Mouse (Mus musculus): Measurements from ENCODE around the gene Dtl. TPM values are rescaled to one million over a fixed set of nuclear protein-coding genes. Genes with fewer than 3 reads are reported as not detected.

Gene Dtl
- polyA plus RNA-seq, 1 experiment from 2014 or later = 12.7 TPM

DNA sequence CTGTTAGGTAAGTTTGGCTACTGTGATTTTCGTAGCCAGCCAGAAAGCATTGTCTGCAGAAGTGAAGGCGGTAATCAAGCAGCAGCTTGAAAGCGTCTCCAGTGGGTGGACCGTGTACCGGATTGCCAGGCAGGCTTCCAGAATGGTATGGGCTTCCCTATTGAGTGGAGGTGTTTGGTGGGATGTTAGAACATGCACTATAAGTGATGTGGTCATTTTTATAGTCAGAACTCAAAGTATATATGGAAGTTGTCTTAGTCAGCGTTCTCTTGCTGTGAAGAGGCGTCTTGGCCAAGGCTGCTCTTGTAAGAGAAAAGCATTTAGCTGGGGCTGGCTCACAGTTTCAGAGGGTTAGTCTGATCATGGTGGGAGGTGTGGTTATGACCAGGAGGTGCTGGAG, 35.0 kb upstream of the Dtl start:
- no peak for TF ChIP-seq CTCF (IDR thresholded peaks at IDR 0.05)
- ChIA-PET CTCF (no interaction called here), POLR2A (interaction anchor here (1.2 kb wide), 1 partner anchor 15 kb away, joined by 3 read pairs; no protein-coding TSS in a partner anchor)
- in situ Hi-C loops (cut with MboI; ENCODE audit: low pct_unique_long_range_greater_than_20kb) = no loop called here
- no peaks in the 10 kb centered on the region for H3K27me3 ChIP-seq
- no peak for ATAC-seq
- no peak for DNase-seq (ENCODE audit: low read depth, low spot score)

GRCm38 (mm10) chr1:191609578-191609977, 34.2 kb upstream of the Dtl start:
- ATAC-seq (no peak), DNase-seq (ENCODE audit: low read depth, low spot score) (no peak)
- in situ Hi-C loops (cut with MboI; ENCODE audit: low pct_unique_long_range_greater_than_20kb) = no loop called here
- ChIA-PET POLR2A (interaction anchor here (0.6 to 1.2 kb wide), 2 partner anchors 10 to 14 kb away, joined by 3 to 4 read pairs; no protein-coding TSS in a partner anchor), CTCF (interaction anchor here (1.1 kb wide), 1 partner anchor 16 kb away, joined by 3 read pairs; no protein-coding TSS in a partner anchor)
- no peaks in the 10 kb centered on the region for H3K27me3 ChIP-seq
- no peak for TF ChIP-seq CTCF (IDR thresholded peaks at IDR 0.05)

DNA sequence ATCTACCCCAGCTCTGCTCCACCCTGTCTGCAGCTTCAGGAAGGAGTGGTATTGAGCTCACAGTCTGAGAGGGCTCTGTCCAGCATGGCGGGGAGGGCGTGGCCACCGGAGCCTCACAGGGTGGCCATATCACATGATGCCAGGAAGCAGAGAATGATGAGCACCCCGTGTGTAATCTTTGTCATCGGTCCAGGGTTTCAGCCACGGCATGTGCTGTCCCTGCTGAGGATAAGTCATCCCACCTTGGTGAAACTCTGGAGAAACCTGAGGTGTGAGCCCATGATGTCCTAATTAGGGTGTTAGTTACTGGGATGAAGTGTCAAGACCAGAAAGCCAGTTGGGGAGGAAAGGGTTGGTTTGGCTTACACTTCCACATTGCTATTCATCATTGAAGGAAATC, 33.7 kb upstream of the Dtl start:
- in situ Hi-C loops (cut with MboI; ENCODE audit: low pct_unique_long_range_greater_than_20kb) = no loop called here
- DNase-seq (ENCODE audit: low read depth, low spot score) = no peak
- ChIA-PET CTCF (interaction anchor here (1.1 kb wide), 1 partner anchor 16 kb away, joined by 3 read pairs; no protein-coding TSS in a partner anchor), POLR2A (interaction anchor here (0.7 to 1.2 kb wide), 2 partner anchors 10 to 14 kb away, joined by 3 read pairs; no protein-coding TSS in a partner anchor)
- TF ChIP-seq CTCF (IDR thresholded peaks at IDR 0.05) = no peak
- ATAC-seq = no peak
- H3K27me3 ChIP-seq = no peaks in the 10 kb centered on the region

DNA sequence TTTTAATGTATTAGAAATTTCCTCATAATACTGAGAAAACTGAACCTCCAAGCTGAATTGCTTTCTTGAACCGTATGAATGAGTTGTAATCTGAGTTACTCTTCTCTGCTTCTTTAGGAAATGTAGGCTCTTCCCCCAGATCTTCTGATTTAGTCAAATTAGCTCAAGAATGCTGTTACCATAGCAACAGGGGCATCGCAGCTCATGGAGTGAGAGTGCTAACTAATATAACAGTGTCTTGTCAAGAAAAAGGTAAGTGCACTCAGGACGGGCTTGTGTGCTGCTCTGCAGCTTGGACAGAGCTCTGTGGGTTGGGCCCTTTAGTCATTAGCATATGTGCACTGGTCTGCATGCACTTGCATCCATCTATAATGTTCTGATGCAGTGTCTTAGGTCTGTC, 29.3 kb upstream of the Dtl start:
- no peak for TF ChIP-seq CTCF (IDR thresholded peaks at IDR 0.05)
- in situ Hi-C loops (cut with MboI; ENCODE audit: low pct_unique_long_range_greater_than_20kb) = no loop called here
- no peaks in the 10 kb centered on the region for H3K27me3 ChIP-seq
- POLR2A ChIA-PET = interaction anchor here (0.5 to 1.2 kb wide), 2 partner anchors 115 to 182 kb away, joined by 3 to 5 read pairs; no protein-coding TSS in a partner anchor
- ATAC-seq (no peak), DNase-seq (ENCODE audit: low read depth, low spot score) (no peak)
- CTCF ChIA-PET = interaction anchor here (1.1 to 1.9 kb wide), 3 partner anchors 9 to 14 kb away, joined by 4 to 5 read pairs (median 4); no protein-coding TSS in a partner anchor

- no peak for DNase-seq (ENCODE audit: low read depth, low spot score)
- no peaks in the 10 kb centered on the region for H3K27me3 ChIP-seq
- no peak for ATAC-seq
- CTCF ChIA-PET = no interaction called here
- no peak for TF ChIP-seq CTCF (IDR thresholded peaks at IDR 0.05)
- in situ Hi-C loops (cut with MboI; ENCODE audit: low pct_unique_long_range_greater_than_20kb) = no loop called here
- POLR2A ChIA-PET = interaction anchor here (1.1 kb wide), 1 partner anchor 10 kb away, joined by 3 read pairs; no protein-coding TSS in a partner anchor
Measured at GRCm38 (mm10) chr1:191599210-191599609, 23.9 kb upstream of the Dtl start.

DNA sequence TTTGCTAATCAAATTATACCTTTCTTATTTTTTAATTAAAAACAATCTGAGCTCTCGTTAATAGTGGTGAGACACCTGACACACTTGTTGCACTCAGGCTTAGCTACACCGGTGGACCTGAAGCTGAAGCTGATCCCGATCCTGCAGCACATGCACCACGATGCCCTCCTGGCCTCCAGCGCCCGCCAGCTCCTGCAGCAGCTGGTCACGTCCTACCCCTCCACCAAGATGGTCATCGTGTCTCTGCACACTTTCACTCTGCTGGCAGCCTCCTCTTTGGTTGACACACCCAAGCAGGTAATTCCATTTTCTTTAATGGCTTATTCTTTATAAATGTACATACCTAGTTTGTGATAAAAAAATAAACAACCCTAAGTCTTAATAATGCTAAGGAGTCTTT, 20.7 kb upstream of the Dtl start:
- in situ Hi-C loops (cut with MboI; ENCODE audit: low pct_unique_long_range_greater_than_20kb) = no loop called here
- H3K27me3 ChIP-seq = no peaks in the 10 kb centered on the region
- ChIA-PET CTCF (interaction anchor here (1.2 to 2.9 kb wide), 3 partner anchors 9 to 222 kb away, joined by 3 to 9 read pairs (median 5); no protein-coding TSS in a partner anchor), POLR2A (no interaction called here)
- no peak for ATAC-seq
- no peak for TF ChIP-seq CTCF (IDR thresholded peaks at IDR 0.05)
- DNase-seq (ENCODE audit: low read depth, low spot score) = no peak

- no peak for TF ChIP-seq CTCF (IDR thresholded peaks at IDR 0.05)
- in situ Hi-C loops (cut with MboI; ENCODE audit: low pct_unique_long_range_greater_than_20kb) = no loop called here
- CTCF ChIA-PET = interaction anchor here (1.0 to 4.1 kb wide), 3 partner anchors 15 to 385 kb away, joined by 3 to 22 read pairs (median 3); partner anchors contain the start of genes Dtl and Ints7
- DNase-seq (ENCODE audit: low read depth, low spot score) (no peak), ATAC-seq (no peak)
- H3K27me3 ChIP-seq = no peaks in the 10 kb centered on the region
- POLR2A ChIA-PET = interaction anchor here (0.7 kb wide), 1 partner anchor 11 kb away, joined by 3 read pairs; no protein-coding TSS in a partner anchor
Measured at GRCm38 (mm10) chr1:191592016-191592720, 16.8 kb upstream of the Dtl start.

GRCm38 (mm10) chr1:191588749-191589148, 13.4 kb upstream of the Dtl start:
- TF ChIP-seq CTCF (IDR thresholded peaks at IDR 0.05) = no peak
- no peak for ATAC-seq
- no peak for DNase-seq (ENCODE audit: low read depth, low spot score)
- no peaks in the 10 kb centered on the region for H3K27me3 ChIP-seq
- in situ Hi-C loops (cut with MboI; ENCODE audit: low pct_unique_long_range_greater_than_20kb) = loop anchor here (5.0 kb wide), 2 partner anchors 134 to 229 kb away; no protein-coding TSS in a partner anchor
- ChIA-PET POLR2A (no interaction called here), CTCF (interaction anchor here (0.8 to 2.2 kb wide), 5 partner anchors 9 to 229 kb away, joined by 3 to 10 read pairs (median 3); no protein-coding TSS in a partner anchor)

DNA sequence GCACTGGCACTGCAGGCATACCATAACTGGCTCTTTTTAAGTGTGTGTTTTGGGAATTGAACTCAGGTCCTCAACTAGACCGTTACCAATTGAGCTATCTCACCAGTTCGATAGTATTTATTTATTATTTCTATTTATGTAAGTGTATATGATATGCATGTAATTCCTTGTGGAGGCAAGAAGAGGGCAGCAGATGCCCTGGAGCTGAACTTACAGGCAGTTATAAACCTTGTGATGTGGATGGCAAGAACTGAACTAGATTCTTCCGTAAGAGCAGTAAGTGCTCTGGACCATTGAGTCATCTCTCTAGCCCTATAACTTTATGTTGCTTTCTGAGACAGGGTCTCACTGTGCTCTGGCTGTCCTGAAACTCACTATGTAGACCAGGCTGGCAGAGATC, 11.7 kb upstream of the Dtl start:
- in situ Hi-C loops (cut with MboI; ENCODE audit: low pct_unique_long_range_greater_than_20kb) = loop anchor here (5.0 kb wide), 2 partner anchors 135 to 230 kb away; no protein-coding TSS in a partner anchor
- ATAC-seq (no peak), DNase-seq (ENCODE audit: low read depth, low spot score) (no peak)
- peak; percentile 59 for TF ChIP-seq CTCF (IDR thresholded peaks at IDR 0.05)
- ChIA-PET POLR2A (no interaction called here), CTCF (interaction anchor here (0.6 to 9.7 kb wide), 8 partner anchors 8 to 232 kb away, joined by 3 to 70 read pairs (median 5); partner anchors contain the start of genes Dtl, Ints7 and Nek2)
- no peaks in the 10 kb centered on the region for H3K27me3 ChIP-seq

GRCm38 (mm10) chr1:191585704-191586103, 10.4 kb upstream of the Dtl start:
- ATAC-seq (no peak), DNase-seq (ENCODE audit: low read depth, low spot score) (no peak)
- in situ Hi-C loops (cut with MboI; ENCODE audit: low pct_unique_long_range_greater_than_20kb) = loop anchor here (5.0 kb wide), 2 partner anchors 137 to 232 kb away; no protein-coding TSS in a partner anchor
- peak; percentile 39 for TF ChIP-seq CTCF (IDR thresholded peaks at IDR 0.05)
- H3K27me3 ChIP-seq = no peaks in the 10 kb centered on the region
- ChIA-PET CTCF (interaction anchor here (0.7 to 9.7 kb wide), 9 partner anchors 9 to 234 kb away, joined by 3 to 70 read pairs (median 4); partner anchors contain the start of genes Dtl, Ints7, Lpgat1 and Nek2), POLR2A (interaction anchor here (1.1 kb wide), 1 partner anchor 8 kb away, joined by 4 read pairs; no protein-coding TSS in a partner anchor)
